Mouse (Mus musculus) cortical plate, adult 2 months (tissue): ENCODE measurements around the gene Kcnb1.

ENCODE experiments used
- CTCF ChIP-seq: fragments of 200-500 bp; IDR thresholded peaks from 2 replicates; pipeline ENCODE4 v1.5.1; 2011; ENCODE audit warnings: mild to moderate bottlenecking, control low read depth, low read length; ENCODE audit not compliant: insufficient read depth; ENCODE audit errors: extremely low read depth
- POLR2A ChIP-seq: fragments of 200-500 bp; IDR thresholded peaks from 2 replicates; pipeline ENCODE4 v1.6.1; 2011; ENCODE audit warnings: mild to moderate bottlenecking, low read length, control low read depth; ENCODE audit not compliant: insufficient read depth; ENCODE audit errors: extremely low read depth

- TF ChIP-seq CTCF, result no peak
- no peak for TF ChIP-seq POLR2A
These were observed 49.3 kb upstream of the Kcnb1 start for GRCm38 (mm10) chr2:167239262-167239661.
